In genomic region chr12:76780639-76781468, GRCm38 (mm10) we compare ENCODE assay signal across 14 mouse cellular contexts. TPM values are rescaled to one million over a fixed set of nuclear protein-coding genes. Genes with fewer than 3 reads are reported as not detected.
DNase-seq lines count a peak whose midpoint lies in the region; ATAC-seq and TF ChIP-seq lines count a peak whose summit lies in the region.
"Had no signal": no experiment of that assay in that cellular context is flagged by ENCODE, and none has a peak within 500 bp of the region (broad histone marks: within the 10 kb centered on the region; RNA-seq: fewer than 3 reads in every experiment).

No protein-coding gene starts in this region.

- no peak for TF ChIP-seq CTCF in gastrocnemius, adult 2 months (IDR thresholded peaks at IDR 0.05)

- ATAC-seq in forebrain, embryonic 11.5 days (replicated peaks; ENCODE audit: low FRiP score), result no peak
- peak; percentile 81 for ATAC-seq in forebrain, embryonic 14.5 days
- ATAC-seq in midbrain, embryonic 11.5 days (ENCODE audit: low FRiP score), result peak; percentile 40; the same call in 1 of the 2 replicates
- no peak for ATAC-seq in intestine, embryonic 15.5 days

- WGBS in forebrain, embryonic 10.5 days, result 72% methylated on average over 12 of the region's 12 CpGs
- WGBS in forebrain, embryonic 11.5 days, result 75% methylated on average over 12 of the region's 12 CpGs
- 68% methylated on average over 12 of the region's 12 CpGs for WGBS in forebrain, embryonic 14.5 days
- 59% methylated on average over 12 of the region's 12 CpGs for WGBS in midbrain, embryonic 11.5 days
- WGBS in intestine, embryonic 15.5 days, result 74% methylated on average over 12 of the region's 12 CpGs

- H3K9me3 ChIP-seq in forebrain, embryonic 10.5 days, result no peaks in the 10 kb centered on the region
- H3K9me3 ChIP-seq in forebrain, embryonic 11.5 days (ENCODE audit: control insufficient read depth, low read length), result no peaks in the 10 kb centered on the region
- H3K9me3 ChIP-seq in forebrain, embryonic 14.5 days (replicated peaks; ENCODE audit: control insufficient read depth, low read length), result no peaks in the 10 kb centered on the region
- H3K9me3 ChIP-seq in midbrain, embryonic 11.5 days (ENCODE audit: control insufficient read depth, low read length), result no peaks in the 10 kb centered on the region
- H3K9me3 ChIP-seq in intestine, embryonic 15.5 days, result no peaks in the 10 kb centered on the region

- no peak overlapping the region for H3K4me2 ChIP-seq in forebrain, embryonic 11.5 days (ENCODE audit: low read depth, low read length, severe bottlenecking)
- no peak overlapping the region for H3K4me2 ChIP-seq in forebrain, embryonic 14.5 days (ENCODE audit: low read length)
- H3K4me2 ChIP-seq in midbrain, embryonic 11.5 days, result no peak overlapping the region
- no peak overlapping the region for H3K4me2 ChIP-seq in intestine, embryonic 15.5 days (replicated peaks)

- peaks cover 13% of the 10 kb centered on the region; the same call in 1 of the 2 replicates for H3K4me1 ChIP-seq in forebrain, embryonic 10.5 days
- no peaks in the 10 kb centered on the region for H3K4me1 ChIP-seq in forebrain, embryonic 11.5 days (replicated peaks; ENCODE audit: control insufficient read depth, insufficient read depth, low read length)
- H3K4me1 ChIP-seq in forebrain, embryonic 14.5 days (ENCODE audit: control insufficient read depth, insufficient read depth, low read length), result no peaks in the 10 kb centered on the region
- H3K4me1 ChIP-seq in midbrain, embryonic 11.5 days (ENCODE audit: control insufficient read depth, insufficient read depth, low read length), result no peaks in the 10 kb centered on the region
- H3K4me1 ChIP-seq in intestine, embryonic 15.5 days (replicated peaks), result no peaks in the 10 kb centered on the region

- H3K4me3 ChIP-seq in forebrain, embryonic 10.5 days, result no peak overlapping the region
- no peak overlapping the region for H3K4me3 ChIP-seq in forebrain, embryonic 11.5 days (ENCODE audit: low read depth, low read length)
- H3K4me3 ChIP-seq in forebrain, embryonic 14.5 days (ENCODE audit: low read depth, low read length), result no peak overlapping the region
- H3K4me3 ChIP-seq in midbrain, embryonic 11.5 days (ENCODE audit: low read depth, low read length), result no peak overlapping the region
- H3K4me3 ChIP-seq in gastrocnemius, adult 2 months, result no peak overlapping the region
- H3K4me3 ChIP-seq in intestine, embryonic 15.5 days (replicated peaks), result no peak overlapping the region

- H3K27ac ChIP-seq in forebrain, embryonic 10.5 days, result peak overlapping the region; percentile 44; the same call in 1 of the 2 replicates
- no peak overlapping the region for H3K27ac ChIP-seq in forebrain, embryonic 11.5 days (ENCODE audit: low read depth, low read length)
- H3K27ac ChIP-seq in forebrain, embryonic 14.5 days (ENCODE audit: low read depth, low read length), result peak overlapping the region; percentile 71; the same call in 1 of the 2 replicates
- H3K27ac ChIP-seq in midbrain, embryonic 11.5 days (ENCODE audit: low read depth, low read length), result peak overlapping the region; percentile 30; the same call in 1 of the 2 replicates
- no peak overlapping the region for H3K27ac ChIP-seq in gastrocnemius, adult 2 months
- no peak overlapping the region for H3K27ac ChIP-seq in intestine, embryonic 15.5 days

- DNase-seq in forebrain, embryonic 10.5 days (ENCODE audit: extremely low spot score, low spot score), result no peak
- DNase-seq in forebrain, embryonic 11.5 days (ENCODE audit: low spot score), result no peak
- peak; percentile 20 to 40 for DNase-seq in layer of hippocampus, postnatal 14 days (ENCODE audit: low spot score in 2 of 2)
- DNase-seq in layer of hippocampus, adult 18-20 months (ENCODE audit: low spot score in 2 of 2), result no peak
- peak; percentile 68 for DNase-seq in forebrain, embryonic 14.5 days (ENCODE audit: low spot score)
- peak; percentile 85 for DNase-seq in midbrain, embryonic 11.5 days (ENCODE audit: low spot score, missing footprints)
- DNase-seq in gastrocnemius, adult 2 months, result no peak
- DNase-seq: lung, postnatal 14 days; right cerebral cortex, adult 18-20 months had no signal

- intact Hi-C loops in gastrocnemius, adult 2 months (cut with DNase I), result no loop called here

- no peaks in the 10 kb centered on the region for H3K27me3 ChIP-seq in forebrain, embryonic 10.5 days (ENCODE audit: poor library complexity, severe bottlenecking)
- H3K27me3 ChIP-seq in forebrain, embryonic 11.5 days (ENCODE audit: control insufficient read depth, insufficient read depth, low read length), result no peaks in the 10 kb centered on the region
- H3K27me3 ChIP-seq in forebrain, embryonic 14.5 days (replicated peaks; ENCODE audit: control insufficient read depth, insufficient read depth, low read length), result no peaks in the 10 kb centered on the region
- no peaks in the 10 kb centered on the region for H3K27me3 ChIP-seq in midbrain, embryonic 11.5 days (ENCODE audit: control insufficient read depth, insufficient read depth, low read length)
- no peaks in the 10 kb centered on the region for H3K27me3 ChIP-seq in intestine, embryonic 15.5 days (replicated peaks)

- H3K9ac ChIP-seq in forebrain, embryonic 11.5 days (ENCODE audit: low read length), result no peak overlapping the region
- no peak overlapping the region for H3K9ac ChIP-seq in forebrain, embryonic 14.5 days (ENCODE audit: low read length)
- H3K9ac ChIP-seq in midbrain, embryonic 11.5 days (ENCODE audit: low read length), result no peak overlapping the region
- H3K9ac ChIP-seq in intestine, embryonic 15.5 days, result no peak overlapping the region

- H3K36me3 ChIP-seq in forebrain, embryonic 10.5 days (replicated peaks), result peaks cover 5% of the 10 kb centered on the region
- no peaks in the 10 kb centered on the region for H3K36me3 ChIP-seq in forebrain, embryonic 11.5 days (ENCODE audit: control insufficient read depth, insufficient read depth, low read length)
- H3K36me3 ChIP-seq in forebrain, embryonic 14.5 days (ENCODE audit: control insufficient read depth, insufficient read depth, low read length), result 0 out of 2 replicates have a peak, but pooled peaks cover 3% of the 10 kb centered on the region
- no peaks in the 10 kb centered on the region for H3K36me3 ChIP-seq in midbrain, embryonic 11.5 days (ENCODE audit: control insufficient read depth, insufficient read depth, low read length)
- no peaks in the 10 kb centered on the region; the same call in 1 of the 2 replicates for H3K36me3 ChIP-seq in intestine, embryonic 15.5 days

RNA-seq across cellular contexts. Expression of gene Gpx2, which starts 14.5 kb away (rescaled TPM):
- 0.20 and 0.21 TPM in 2 replicates for polyA plus RNA-seq in forebrain, embryonic 10.5 days (2016; fragmentation: Nextera tagmentation; extraction: Ambion mirVana)
- polyA plus RNA-seq in forebrain, embryonic 11.5 days (2014; fragmentation: Nextera tagmentation; extraction: Ambion mirVana), result 0.20 TPM in 1 of 2 replicates, not detected in the other
- total RNA-seq in layer of hippocampus, postnatal 14 days (2021), result under 1 TPM; 0.39 to 0.45 TPM
- under 1 TPM in 1 of 2 experiments, not detected in 1; 0.51 TPM for total RNA-seq in layer of hippocampus, adult 18-20 months (2021)
- not detected in 2 replicates for polyA plus RNA-seq in forebrain, embryonic 14.5 days (2014; fragmentation: Nextera tagmentation; extraction: Ambion mirVana)
- not detected in 2 replicates for polyA plus RNA-seq in midbrain, embryonic 11.5 days (2014; fragmentation: Nextera tagmentation; extraction: Ambion mirVana)
- total RNA-seq in gastrocnemius, adult 2 months (2021), result not detected
- 81.9 and 89.6 TPM in 2 replicates for polyA plus RNA-seq in intestine, embryonic 15.5 days (2015; fragmentation: Nextera tagmentation; extraction: Ambion mirVana)
- total RNA-seq: common myeloid progenitor, adult 5-6 weeks; MEL had no signal
- polyA plus RNA-seq: kidney, embryonic 14.5 days had no signal

RNA-seq across cellular contexts. Expression of gene Fntb, which starts 15.5 kb away (rescaled TPM):
- polyA plus RNA-seq in forebrain, embryonic 10.5 days (2016; fragmentation: Nextera tagmentation; extraction: Ambion mirVana), result 44.7 and 45.1 TPM in 2 replicates
- polyA plus RNA-seq in forebrain, embryonic 11.5 days (2014; fragmentation: Nextera tagmentation; extraction: Ambion mirVana), result 44.7 and 47.4 TPM in 2 replicates
- 10 to 100 TPM; 23.9 to 26.8 TPM for total RNA-seq in layer of hippocampus, postnatal 14 days (2021)
- total RNA-seq in layer of hippocampus, adult 18-20 months (2021), result 10 to 100 TPM; 25.1 to 26.8 TPM
- polyA plus RNA-seq in forebrain, embryonic 14.5 days (2014; fragmentation: Nextera tagmentation; extraction: Ambion mirVana), result 38.2 and 39.0 TPM in 2 replicates
- polyA plus RNA-seq in midbrain, embryonic 11.5 days (2014; fragmentation: Nextera tagmentation; extraction: Ambion mirVana), result 42.7 and 43.5 TPM in 2 replicates
- 10 to 100 TPM; 11.2 to 13.3 TPM for total RNA-seq in gastrocnemius, adult 2 months (2021)
- polyA plus RNA-seq in intestine, embryonic 15.5 days (2015; fragmentation: Nextera tagmentation; extraction: Ambion mirVana), result 30.1 and 30.7 TPM in 2 replicates

RNA-seq across cellular contexts. Expression of gene Churc1, which starts 15.5 kb away (rescaled TPM):
- polyA plus RNA-seq in forebrain, embryonic 10.5 days (2016; fragmentation: Nextera tagmentation; extraction: Ambion mirVana), result 115 and 125 TPM in 2 replicates
- 88.7 and 91.3 TPM in 2 replicates for polyA plus RNA-seq in forebrain, embryonic 11.5 days (2014; fragmentation: Nextera tagmentation; extraction: Ambion mirVana)
- total RNA-seq in layer of hippocampus, postnatal 14 days (2021), result 10 to 100 TPM; 40.5 to 41.4 TPM
- 10 to 100 TPM; 34.7 to 37.7 TPM for total RNA-seq in layer of hippocampus, adult 18-20 months (2021)
- polyA plus RNA-seq in forebrain, embryonic 14.5 days (2014; fragmentation: Nextera tagmentation; extraction: Ambion mirVana), result 96.0 and 114 TPM in 2 replicates
- polyA plus RNA-seq in midbrain, embryonic 11.5 days (2014; fragmentation: Nextera tagmentation; extraction: Ambion mirVana), result 81.9 and 86.8 TPM in 2 replicates
- 10 to 100 TPM; 53.8 to 69.8 TPM for total RNA-seq in gastrocnemius, adult 2 months (2021)
- polyA plus RNA-seq in intestine, embryonic 15.5 days (2015; fragmentation: Nextera tagmentation; extraction: Ambion mirVana), result 107 and 147 TPM in 2 replicates

RNA-seq across cellular contexts. Expression of gene Rab15, which starts 41.9 kb away (rescaled TPM):
- polyA plus RNA-seq in forebrain, embryonic 10.5 days (2016; fragmentation: Nextera tagmentation; extraction: Ambion mirVana), result 8.3 and 9.2 TPM in 2 replicates
- 9.3 and 11.2 TPM in 2 replicates for polyA plus RNA-seq in forebrain, embryonic 11.5 days (2014; fragmentation: Nextera tagmentation; extraction: Ambion mirVana)
- 100 to 1,000 TPM; 172 to 176 TPM for total RNA-seq in layer of hippocampus, postnatal 14 days (2021)
- 100 to 1,000 TPM; 187 to 197 TPM for total RNA-seq in layer of hippocampus, adult 18-20 months (2021)
- polyA plus RNA-seq in forebrain, embryonic 14.5 days (2014; fragmentation: Nextera tagmentation; extraction: Ambion mirVana), result 11.8 and 18.2 TPM in 2 replicates
- 7.7 and 10.1 TPM in 2 replicates for polyA plus RNA-seq in midbrain, embryonic 11.5 days (2014; fragmentation: Nextera tagmentation; extraction: Ambion mirVana)
- total RNA-seq in gastrocnemius, adult 2 months (2021), result 1 to 10 TPM; 1.0 to 5.6 TPM
- 20.3 and 20.8 TPM in 2 replicates for polyA plus RNA-seq in intestine, embryonic 15.5 days (2015; fragmentation: Nextera tagmentation; extraction: Ambion mirVana)
- total RNA-seq: common myeloid progenitor, adult 5-6 weeks; liver, adult 2 months had no signal
- polyA plus RNA-seq: liver, adult 2 months had no signal

Comparison
In these comparisons a context has a peak if more than half of its experiments do, and no peak if none do; other contexts are left out.
1. DNase-seq: peak in layer of hippocampus, postnatal 14 days (2 of 2), forebrain, embryonic 14.5 days (single experiment) and midbrain, embryonic 11.5 days (single experiment); none in forebrain, embryonic 10.5 days (single experiment), forebrain, embryonic 11.5 days (single experiment), layer of hippocampus, adult 18-20 months (0 of 2) and gastrocnemius, adult 2 months (single experiment).
2. H3K27ac ChIP-seq: peak in forebrain, embryonic 10.5 days (single experiment), forebrain, embryonic 14.5 days (single experiment) and midbrain, embryonic 11.5 days (single experiment); none in forebrain, embryonic 11.5 days (single experiment), gastrocnemius, adult 2 months (single experiment) and intestine, embryonic 15.5 days (single experiment).
3. ATAC-seq: peak in forebrain, embryonic 14.5 days (single experiment) and midbrain, embryonic 11.5 days (single experiment); none in forebrain, embryonic 11.5 days (single experiment) and intestine, embryonic 15.5 days (single experiment).
4. RNA of gene Gpx2, which starts 14.5 kb away (polyA plus RNA-seq): 81.9 to 89.6 TPM in intestine, embryonic 15.5 days; 0.20 to 0.21 TPM in forebrain, embryonic 10.5 days, 0.20 TPM in forebrain, embryonic 11.5 days, not detected in forebrain, embryonic 14.5 days and not detected in midbrain, embryonic 11.5 days; every median in the first group is over 10 times any median in the second.